Mouse (Mus musculus) gastrocnemius, postnatal 4 days (tissue): ENCODE results near the gene Hgfac. TPM values are rescaled to one million over a fixed set of nuclear protein-coding genes. Genes with fewer than 3 reads are reported as not detected.

ENCODE experiments used
- DNase-seq, 2 experiments: peaks; one replicate each; pipeline ENCODE4 v3.0.0; 2021 to 2022; ENCODE audit warnings: low spot score in 2 of 2, mixed read lengths in 2 of 2
- long read RNA-seq, 2 experiments: library from polyadenylated mRNA; stranded (forward); transcript quantifications; one replicate each; pipeline ENCODE4 v2.0.0; 2021
- total RNA-seq, 2 experiments: library from RNA; stranded (reverse); gene quantifications; 2 replicates each; pipeline ENCODE4 v1.2.3; 2021

Hgfac gene
- total RNA-seq = 1 to 10 TPM in 1 of 2 experiments, under 1 TPM in 1; 0.98 to 1.2 TPM
- long read RNA-seq, experiment 1 = 0 reads
- long read RNA-seq, experiment 2 = 0 reads

DNA sequence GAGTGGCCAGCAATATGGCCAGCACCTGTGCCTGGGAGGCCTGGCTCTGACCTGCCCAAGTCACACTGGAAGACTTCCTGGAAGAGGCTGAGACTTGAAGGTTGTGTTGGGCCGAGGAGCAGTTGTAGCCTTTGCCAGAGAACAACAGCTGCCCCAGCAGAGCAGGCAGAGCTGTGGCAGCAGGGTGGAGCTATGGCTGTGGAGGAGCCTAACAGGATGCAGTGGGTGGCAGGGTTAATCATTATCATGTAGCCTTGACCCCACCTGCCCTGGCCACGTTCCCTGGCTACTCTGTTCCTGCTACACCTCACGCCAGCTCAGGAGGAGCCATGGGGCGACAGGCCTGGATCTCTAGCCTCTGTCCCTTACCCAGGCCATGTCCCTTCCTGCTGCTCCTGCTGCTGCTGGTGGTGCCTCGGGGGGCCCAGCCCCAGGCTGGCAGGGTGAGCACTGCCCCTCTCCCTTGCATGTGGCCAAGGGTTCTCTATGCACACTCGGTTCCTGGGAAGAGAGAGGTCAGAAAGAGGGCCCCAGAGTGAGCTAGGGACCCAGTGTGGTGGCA lies at the start of gene Hgfac:
Hgfac (plus strand) TSS at position 242 of the 562 bp plus-strand sequence.
- DNase-seq = no peak

DNA sequence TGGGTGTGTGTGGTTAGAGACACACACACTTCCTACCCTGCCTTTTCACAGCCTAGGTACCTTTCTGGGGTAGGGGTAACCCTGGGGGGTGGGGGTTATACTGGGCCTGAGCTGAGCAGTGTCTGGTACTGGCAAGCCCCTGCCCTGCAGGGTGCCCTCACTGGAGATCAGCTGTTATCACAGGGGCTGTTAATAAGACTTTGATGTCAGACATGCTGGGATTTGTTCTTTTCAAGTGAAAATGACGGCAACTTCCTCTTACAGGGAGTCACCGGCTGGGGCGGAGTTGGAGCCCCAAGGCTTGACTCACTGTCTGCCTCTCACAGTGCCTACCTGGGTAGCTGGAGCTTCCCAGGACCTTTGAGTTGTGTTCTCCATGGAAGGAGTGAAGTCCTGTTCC lies 42.6 kb upstream of the Hgfac start:
- no peak for DNase-seq

DNA sequence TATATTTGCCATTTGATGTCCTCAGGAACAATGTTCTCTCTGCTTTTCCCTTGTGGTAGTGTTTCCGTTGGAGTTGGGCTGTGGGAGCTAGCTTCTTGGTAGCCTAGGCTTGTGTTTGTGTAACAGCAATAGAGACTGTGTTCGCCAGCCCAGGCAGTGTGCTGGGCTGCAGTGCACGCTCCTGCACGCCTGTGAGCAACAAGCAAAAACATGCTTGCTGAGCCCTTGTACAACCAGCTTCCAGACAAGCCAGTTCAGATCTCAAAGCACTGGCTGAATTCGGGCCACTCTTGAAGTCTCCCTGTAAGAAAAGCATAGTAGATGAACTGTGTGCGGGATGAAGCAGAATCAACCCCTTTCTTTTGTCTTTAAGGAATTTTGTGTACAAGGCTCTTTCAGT lies 42.0 kb upstream of the Hgfac start:
- DNase-seq = no peak

DNA sequence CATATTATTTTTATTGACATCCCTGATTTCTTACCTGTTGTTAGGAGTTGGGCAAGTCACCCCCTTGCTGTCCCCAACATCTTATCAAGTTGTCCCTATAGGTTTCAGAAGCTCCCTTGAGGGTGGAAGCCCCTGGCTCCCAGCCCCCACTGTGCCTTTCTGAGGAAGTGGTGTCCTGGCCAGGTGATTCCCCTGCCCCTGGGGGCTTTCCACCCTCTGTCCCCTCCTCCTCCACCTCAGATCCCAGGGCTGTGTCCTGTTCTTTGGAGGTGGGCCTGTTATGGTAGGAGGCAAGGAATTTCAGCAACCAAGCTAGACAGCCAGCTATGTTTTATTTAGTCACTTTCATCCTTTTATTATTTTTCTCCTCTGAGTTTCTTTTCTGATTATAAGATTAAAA lies 41.0 kb upstream of the Hgfac start:
- DNase-seq = no peak

DNA sequence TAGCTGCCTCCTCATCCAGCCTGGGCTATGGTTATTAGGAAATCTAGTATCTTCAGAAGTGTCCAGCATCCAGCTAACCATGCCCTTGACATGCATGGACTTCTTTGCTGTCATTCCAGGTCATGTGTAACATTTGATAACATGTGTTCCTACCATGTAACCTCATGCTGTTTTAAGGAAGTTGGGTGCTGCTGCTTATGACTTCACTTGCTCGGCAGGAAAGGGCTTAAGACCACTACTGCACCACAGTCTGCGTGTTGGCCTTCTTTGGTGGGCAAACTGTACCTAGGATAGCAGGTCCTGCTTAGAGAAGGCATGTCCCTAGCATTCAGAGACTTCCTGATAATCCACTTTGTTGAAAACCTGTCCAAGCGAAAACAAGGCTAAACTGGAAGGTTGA lies 40.2 kb upstream of the Hgfac start:
- DNase-seq = no peak

DNA sequence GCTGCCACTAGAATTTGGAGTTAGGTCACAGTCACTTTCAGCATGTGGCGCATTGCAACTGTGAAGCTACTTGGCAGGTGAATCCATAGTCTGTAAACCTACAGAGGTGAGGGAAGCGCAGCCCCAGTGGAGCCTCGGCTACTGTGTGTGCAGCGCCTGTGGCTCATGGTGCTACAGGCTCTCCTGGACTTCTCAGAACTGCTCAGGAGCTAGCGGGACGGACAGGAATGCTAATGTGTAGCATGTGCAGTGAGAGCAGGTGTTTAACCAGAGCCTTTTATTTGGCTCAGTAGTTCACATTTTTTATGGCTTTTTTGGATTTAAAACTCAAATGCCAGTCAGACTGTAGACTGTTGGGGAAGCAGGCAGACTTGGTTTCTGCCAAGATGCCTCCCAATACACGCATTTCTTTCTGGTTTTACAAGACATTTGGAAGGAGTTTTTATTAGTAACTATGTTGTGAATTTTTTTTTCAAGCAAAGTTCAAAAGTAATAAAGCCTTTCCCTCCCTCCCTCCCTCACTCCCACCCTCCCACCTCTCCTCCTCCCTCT lies 37.6 kb upstream of the Hgfac start:
- no peak for DNase-seq

DNA sequence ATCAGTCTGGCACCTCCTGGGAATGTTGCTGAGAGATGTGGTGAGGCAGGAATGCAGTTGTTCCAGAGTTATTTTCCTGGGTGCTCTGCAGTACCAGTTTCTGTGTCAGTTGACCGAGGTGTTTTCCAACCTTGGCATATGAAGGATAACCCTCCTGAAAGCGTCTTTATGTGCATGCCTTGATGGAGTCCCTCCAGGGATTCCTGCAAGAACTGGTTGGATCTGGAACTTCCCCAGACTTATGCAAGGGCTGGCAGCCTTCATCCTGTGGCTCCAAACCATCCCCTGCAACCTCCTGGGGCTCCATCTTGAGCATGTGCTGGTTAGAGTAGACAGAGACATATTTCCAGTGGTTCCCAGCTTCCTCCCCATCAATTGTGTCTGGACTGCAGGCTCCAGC lies 36.5 kb upstream of the Hgfac start:
- DNase-seq = no peak

DNA sequence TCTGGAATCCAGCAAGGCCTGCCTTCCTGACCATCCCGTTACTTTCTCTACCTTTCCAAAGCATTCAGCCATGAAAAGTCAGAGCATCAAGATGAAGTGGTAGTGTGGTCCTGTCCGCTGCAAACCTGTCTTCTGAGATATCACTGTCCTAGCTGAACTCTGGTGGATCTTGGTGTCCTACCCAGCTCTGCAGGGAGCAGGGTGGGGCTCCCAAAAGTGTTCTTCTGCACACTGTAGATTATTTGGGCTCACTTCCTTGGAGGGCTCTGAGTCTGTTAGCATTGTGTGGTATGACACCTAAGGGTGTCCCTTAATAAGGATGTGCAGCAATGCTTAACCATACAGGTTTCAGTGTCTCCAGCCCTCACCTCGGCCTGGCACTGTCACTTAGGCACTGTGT lies 35.6 kb upstream of the Hgfac start:
- DNase-seq = no peak

DNA sequence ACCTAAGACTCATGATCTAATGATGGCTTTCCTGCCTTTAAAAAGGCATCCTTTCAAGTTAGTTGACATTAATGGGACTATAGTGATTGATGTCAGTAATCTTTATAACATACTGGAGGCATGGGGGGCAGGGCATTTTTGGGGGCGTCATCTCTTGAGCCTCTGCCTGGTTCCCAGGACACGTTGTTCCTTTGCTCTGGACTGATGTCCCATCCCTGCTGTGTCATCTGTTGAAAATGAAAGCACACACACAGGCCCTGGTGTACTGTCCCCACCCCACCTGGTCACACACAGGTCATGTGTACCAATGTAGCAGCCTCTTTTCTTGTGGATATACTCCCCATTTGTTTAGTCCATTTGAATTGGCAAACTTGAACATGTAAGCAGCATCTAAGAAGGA lies 34.7 kb upstream of the Hgfac start:
- no peak for DNase-seq

DNA sequence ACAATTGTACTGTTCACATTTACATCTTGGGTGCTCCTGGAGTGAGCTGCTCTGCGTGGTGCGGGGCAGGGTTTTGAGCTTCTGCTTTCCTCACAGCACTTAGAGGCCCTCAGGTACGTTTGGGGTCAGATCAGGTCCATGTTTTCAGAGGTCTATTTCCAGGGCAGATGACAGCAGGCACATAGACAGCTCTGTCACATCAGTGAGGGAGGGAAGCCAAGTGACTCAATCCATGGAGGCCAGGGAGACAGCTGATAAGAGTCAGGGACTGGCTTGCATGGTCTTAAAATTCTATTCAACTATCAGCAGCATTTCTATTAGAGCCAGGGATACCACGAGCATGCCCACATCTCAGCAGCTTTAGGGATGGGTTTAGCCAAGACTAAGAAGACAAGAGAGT lies 32.1 kb upstream of the Hgfac start:
- DNase-seq = no peak

DNA sequence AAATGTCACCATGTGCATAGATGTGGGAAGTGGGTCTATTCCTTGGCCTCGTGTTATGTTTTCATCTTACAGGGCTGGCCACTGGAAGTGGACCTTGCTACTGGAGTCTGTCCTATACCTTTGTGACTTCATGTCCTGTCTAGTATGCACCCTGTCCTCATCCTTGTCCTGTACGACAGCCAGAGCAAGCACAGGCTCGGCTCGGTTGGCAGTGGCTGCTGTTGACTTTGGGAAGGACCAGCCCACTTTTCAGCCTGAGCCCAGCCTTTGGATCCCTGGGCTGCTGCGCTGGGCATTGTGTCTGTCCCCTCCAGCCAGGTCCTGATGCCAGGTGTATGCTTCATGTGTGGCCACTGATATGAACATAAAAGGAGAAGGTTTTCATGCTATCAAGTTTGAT lies 30.7 kb upstream of the Hgfac start:
- DNase-seq = no peak

DNA sequence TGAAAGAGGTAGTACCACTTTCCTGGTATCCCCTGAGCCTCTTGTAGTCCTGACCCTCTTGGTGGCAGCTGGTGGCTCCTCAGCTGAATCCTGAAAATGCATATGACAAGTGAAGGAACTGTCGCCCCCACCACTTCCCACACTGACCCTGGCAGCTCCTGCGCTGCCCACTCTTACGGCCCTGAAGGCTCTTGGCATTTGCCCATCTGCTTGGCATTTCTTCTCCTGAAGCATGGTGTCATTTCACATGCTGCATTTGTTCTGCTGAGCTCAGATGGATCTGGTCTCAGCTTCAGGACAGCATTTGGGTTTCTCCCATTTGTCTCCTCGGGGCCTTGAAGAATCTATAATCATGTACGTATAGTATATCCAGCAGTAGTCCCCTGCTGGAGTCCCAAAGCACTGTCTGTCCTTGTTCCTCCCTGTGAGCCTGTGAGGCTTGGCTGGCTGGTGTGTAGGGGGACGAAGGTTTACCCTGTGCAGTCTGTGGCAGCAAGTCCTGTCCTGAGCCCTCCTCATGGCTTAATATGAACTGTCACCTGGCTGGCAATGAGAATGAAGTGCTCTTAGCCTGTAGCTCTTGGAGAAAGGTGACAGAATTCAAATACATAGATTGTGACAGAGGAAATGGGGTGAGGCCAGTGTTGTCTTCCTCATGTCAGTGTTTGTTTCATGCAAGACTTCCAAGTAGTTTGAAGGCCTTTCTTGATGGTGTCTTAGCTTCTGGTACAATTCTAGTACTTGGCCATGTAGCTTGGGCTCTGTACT lies 30.0 kb upstream of the Hgfac start:
- DNase-seq = no peak

DNA sequence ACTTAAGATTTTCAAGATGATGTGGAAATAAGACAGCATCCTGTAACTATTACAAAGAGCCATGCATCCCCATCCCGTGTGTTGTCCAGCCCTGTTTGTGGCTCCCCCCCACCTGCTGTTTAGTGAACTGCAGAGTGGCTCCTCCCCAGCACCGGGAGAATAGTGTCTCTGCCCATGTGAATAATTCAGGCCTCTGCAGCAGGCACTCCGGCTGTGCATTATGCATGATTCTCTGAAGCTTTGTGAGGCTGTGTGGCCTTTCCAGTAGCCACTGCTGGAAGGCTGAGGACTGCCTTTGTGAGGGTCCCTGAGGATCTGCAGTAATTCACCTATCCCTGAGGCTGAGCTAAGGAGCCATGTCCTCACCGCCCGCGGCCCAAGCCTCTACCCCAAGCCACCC lies 27.3 kb upstream of the Hgfac start:
- DNase-seq = no peak

DNA sequence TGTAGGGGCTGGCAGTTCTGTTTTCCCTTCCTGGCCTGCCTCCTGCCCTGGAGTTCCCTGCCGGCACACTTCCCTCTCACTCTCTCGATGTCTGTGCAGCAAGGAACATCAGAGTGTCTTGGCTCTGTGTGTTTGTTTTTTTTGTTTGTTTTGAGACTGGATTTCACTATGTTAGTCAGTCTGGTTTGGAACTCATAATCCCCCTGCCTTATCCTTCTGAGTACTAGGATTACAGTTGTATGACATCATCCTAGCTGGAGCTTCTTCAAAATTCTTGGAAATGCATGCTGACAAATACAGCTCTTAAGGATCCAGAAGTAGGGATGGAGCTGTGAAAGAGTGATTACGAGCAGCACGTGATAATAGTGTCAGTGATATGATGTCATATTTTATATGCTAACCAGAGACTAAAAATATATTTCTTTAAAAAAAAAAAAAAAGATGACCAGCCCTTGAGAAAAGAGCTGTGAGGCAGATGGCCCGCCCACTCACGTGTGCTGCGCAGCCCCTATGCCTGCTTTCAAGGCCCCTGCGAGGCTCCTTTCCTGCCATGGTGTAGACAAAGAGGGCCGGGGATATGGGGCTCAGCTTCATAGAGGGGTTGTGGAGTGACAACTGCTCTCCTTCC lies 21.5 kb upstream of the Hgfac start:
- no peak for DNase-seq

DNA sequence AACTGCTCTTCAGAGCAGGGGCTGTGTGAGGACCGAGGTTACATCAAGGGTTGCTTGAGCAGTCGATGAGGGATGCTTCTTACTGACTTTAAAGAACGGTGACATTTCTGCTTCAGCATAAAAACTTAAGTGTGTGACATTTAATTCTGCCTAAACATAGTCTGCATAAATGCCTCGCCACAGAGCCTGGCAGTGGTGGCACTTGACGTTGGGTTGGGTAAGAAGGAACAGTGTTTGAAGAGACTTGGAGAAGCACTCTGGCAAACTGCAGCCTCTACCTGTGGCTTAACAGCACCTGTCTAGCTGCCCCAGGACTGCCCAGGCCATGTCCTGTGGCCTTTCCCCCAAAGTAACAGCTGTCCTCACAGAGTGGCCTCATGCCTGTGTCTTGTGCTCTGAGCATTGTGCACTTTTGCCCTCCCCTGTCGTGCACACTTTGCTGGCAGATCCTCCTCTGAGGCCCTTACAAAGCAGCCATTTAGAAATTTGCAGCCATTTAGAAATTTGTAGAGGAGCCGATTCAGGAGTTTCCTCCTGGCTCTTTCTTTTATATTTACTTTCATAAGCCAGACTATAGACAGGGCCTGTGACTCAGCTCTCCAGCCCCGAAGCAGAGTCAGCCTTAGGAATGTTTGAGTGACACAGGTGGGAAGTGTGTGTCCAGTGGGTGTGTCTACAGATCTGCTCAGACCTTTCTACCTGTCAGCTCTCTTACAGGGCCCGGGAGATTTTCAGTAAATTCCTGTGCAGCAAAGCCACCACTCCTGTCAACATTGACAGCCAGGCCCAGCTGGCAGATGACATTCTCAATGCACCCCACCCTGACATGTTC lies 20.7 kb upstream of the Hgfac start:
- DNase-seq = no peak

DNA sequence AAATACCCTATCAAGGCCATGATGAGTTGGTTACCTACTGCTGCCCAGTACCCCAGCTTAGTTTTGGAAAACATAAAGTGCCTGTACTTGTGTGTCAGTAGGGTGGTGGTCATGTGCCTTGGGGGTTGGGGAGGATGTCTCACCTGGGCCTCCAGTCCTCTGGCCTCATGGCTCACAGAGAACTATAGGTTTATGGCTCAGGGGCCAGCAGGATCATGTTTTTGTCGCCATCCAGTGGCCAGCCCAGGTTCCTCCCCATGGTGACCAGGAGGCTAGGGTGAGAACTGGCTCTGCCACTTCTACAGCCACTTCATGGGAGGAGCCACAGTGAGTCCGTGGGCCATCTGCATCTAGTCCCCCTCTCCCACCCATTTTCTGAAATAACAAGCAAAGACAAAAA lies 16.3 kb upstream of the Hgfac start:
- peak in 1 of 2 experiments; percentile 38 for DNase-seq

DNA sequence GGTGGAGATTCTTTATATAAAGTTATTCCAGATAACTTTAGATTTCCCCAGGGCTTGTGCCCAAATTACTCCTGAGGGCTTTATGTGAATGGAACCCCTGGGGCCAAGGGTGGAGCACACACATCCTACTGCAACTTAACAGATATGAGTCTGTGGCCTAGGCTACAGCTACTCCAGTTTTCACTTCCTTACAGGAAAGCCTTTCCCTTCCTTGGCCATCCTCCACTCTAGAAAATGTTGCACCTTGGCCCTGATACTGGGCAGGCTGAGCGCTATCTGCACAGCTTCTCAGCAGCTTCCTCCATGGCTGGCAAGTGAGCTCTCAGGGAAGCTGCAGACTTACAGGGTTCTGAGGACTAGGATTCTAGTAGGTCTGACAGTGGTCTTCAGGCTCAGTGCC lies 12.0 kb upstream of the Hgfac start:
- DNase-seq = no peak

DNA sequence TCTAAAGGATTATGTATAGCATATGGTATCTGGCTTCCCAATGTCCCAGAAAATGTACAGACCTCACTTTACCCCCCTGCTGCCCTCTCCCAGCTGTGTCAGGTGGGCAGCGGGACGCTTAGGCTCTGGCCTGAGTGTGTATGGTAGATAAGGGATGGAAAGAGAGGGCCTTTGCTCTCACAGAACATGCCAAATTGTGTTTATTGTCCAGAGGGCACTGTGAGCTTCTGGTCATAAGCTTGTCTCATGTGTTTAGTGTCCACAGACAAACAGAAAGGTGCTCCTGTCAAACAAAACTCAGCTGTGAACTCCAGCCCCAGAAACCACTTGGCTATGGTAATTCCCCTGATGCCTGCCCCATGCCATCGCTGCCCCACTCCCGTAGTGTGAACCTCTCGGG lies 11.6 kb upstream of the Hgfac start:
- no peak for DNase-seq

DNA sequence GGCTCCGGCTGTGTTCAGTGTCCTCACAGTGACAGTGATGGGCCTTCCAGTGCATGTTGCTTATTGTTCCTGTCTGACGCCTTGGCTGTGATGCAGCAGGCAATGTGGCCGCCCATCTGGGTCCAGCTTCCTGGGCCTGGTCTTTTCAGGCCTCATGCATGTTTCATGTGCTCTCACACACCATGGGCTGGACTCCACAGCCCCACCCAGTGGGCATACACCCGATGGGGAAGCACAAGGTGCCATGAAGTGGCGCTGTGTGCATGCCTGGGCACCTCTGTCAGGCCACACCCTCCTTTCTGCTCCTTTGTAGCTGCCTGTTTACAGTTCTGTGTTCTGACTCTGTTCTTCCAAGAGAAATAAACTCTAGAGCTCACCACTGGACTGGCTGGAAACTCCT lies 8.2 kb upstream of the Hgfac start:
- no peak for DNase-seq

DNA sequence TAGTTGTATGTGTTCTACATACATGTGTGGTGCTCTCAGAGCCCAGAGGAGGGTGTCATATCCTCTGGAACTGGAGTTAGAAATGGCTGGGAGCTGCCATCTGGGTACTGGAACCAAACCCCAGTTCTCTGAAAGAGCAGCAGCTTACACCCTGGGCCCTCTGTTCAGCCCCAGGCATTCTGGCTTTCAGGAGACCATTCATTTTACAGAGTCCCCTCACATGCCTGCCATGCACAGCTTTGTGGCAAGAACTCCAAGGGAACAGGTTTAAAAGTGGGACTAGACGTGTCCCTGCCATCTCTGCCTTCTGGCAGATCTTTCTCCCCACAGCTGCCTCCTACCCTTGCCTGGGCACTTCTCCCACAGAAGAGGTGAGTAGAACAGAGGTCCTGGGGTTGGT lies 7.7 kb upstream of the Hgfac start:
- DNase-seq = no peak

DNA sequence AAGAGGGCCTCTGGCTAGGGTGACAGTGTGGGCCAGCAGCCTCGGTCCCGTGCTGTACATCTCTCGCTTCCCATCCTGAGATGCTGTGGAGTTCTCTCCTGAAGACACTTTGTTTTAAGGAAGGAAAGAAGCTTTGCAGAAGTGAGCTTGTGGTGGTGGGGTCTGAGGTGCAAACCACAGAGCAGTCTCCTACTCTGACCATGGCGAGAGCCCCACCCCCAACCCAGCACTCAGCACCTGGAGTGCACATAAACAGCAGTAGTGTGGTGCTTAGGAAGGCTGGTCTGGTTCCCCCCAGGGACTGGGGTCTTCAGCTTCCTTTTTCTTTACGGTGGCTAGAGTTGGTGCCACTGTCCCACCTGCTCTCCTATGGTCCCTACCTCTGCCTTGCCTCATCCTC lies 6.2 kb upstream of the Hgfac start:
- DNase-seq = no peak

DNA sequence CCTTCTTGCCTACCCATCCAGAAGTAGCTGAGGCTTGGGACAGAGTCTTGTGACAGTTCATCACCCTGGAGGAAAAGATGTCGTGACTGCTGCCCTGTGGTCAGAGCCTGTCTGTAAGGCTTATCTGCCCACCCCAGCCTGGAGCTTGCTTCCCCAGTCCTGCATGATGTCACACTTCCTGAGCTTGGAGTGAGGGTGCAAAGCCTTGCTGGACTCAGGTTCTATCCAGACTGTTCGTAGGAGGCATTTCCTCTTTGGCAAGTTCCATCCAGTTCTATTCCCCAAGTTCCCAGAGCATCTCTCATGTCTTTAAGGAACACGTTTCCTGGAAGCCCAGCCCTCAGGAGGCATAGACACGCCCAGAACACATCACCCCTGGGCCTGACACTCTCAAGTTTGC lies 5.5 kb upstream of the Hgfac start:
- no peak for DNase-seq
